Mouse (Mus musculus) testis, adult 2 months (tissue): ENCODE measurements around the gene Aasdh. TPM values are rescaled to one million over a fixed set of nuclear protein-coding genes. Genes with fewer than 3 reads are reported as not detected.

Experiments
- H3K27ac ChIP-seq: fragments of 200-500 bp; 2 replicates; pipeline ENCODE4 v1.5.1; 2012; ENCODE audit warnings: low read depth, low read length; ENCODE audit not compliant: control insufficient read depth, insufficient read depth
- H3K27me3 ChIP-seq: fragments of 200-500 bp; 2 replicates; pipeline ENCODE4 v1.6.1; 2012; ENCODE audit warnings: mild to moderate bottlenecking, low read length, moderate library complexity; ENCODE audit not compliant: control insufficient read depth, insufficient read depth
- H3K36me3 ChIP-seq: fragments of 200-500 bp; 2 replicates; pipeline ENCODE4 v1.6.1; 2012; ENCODE audit warnings: mild to moderate bottlenecking, low read length; ENCODE audit not compliant: control insufficient read depth, insufficient read depth
- H3K4me1 ChIP-seq: fragments of 200-500 bp; 2 replicates; pipeline ENCODE4 v1.6.1; 2012; ENCODE audit warnings: low read length; ENCODE audit not compliant: control insufficient read depth, insufficient read depth
- H3K4me3 ChIP-seq: fragments of 200-500 bp; 2 replicates; pipeline ENCODE4 v1.5.1; 2012; ENCODE audit warnings: low read depth, mild to moderate bottlenecking, low read length, moderate library complexity, mixed read lengths; ENCODE audit not compliant: control insufficient read depth
- CTCF ChIP-seq: fragments of 200-500 bp; IDR thresholded peaks from 2 replicates; pipeline ENCODE4 v1.5.1; 2012; ENCODE audit warnings: low read depth, mild to moderate bottlenecking, inconsistent platforms, low read length, moderate library complexity; ENCODE audit not compliant: control insufficient read depth, insufficient read depth, insufficient replicate concordance
- POLR2A ChIP-seq: fragments of 200-500 bp; IDR thresholded peaks from 2 replicates; pipeline ENCODE4 v1.6.1; 2012; ENCODE audit warnings: low read depth, mild to moderate bottlenecking, inconsistent platforms, low read length, moderate library complexity; ENCODE audit not compliant: control insufficient read depth
- polyA plus RNA-seq: library from polyadenylated mRNA; depleted of rRNA; stranded (reverse); fragments of >200 nt; gene quantifications from 2 replicates; pipeline ENCODE4 v1.2.3, GENCODE M21; 2012

Aasdh gene
- polyA plus RNA-seq, 1 experiment: 15.8 TPM

- Histone ChIP-seq H3K4me3 (no peak overlapping the region), H3K36me3 (no peaks in the 10 kb centered on the region), H3K27ac (no peak overlapping the region), H3K27me3 (no peaks in the 10 kb centered on the region; the same call in 1 of the 2 replicates), H3K4me1 (peaks cover 40% of the 10 kb centered on the region)
- TF ChIP-seq CTCF (peak; percentile 89; the same call in 1 of the 2 replicates), POLR2A (no peak)
These were observed 51.8 kb downstream of the Aasdh start for GRCm38 (mm10) chr5:76853549-76853948.

DNA sequence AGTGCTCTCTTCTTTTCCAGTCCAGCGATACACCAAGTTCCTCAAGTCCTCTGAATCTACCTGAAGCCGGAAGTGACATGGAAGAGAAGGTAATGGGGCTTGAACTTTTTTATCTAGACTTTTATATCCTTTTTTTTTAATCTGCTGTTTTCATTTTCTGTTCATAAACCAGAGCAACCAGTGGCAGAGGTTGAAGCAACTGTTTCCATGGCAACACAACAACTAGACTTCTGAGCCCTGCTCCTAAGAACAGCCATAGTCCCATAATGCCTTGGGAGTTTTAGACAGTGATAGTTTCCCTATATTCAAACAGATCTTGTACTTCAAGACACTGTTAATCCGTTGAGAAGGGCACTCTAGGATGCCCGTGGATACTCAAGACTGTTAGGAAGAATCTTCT, 54.0 kb downstream of the Aasdh start:
- Histone ChIP-seq H3K4me1 (peaks cover 17% of the 10 kb centered on the region), H3K27ac (no peak overlapping the region), H3K36me3 (no peaks in the 10 kb centered on the region), H3K4me3 (no peak overlapping the region), H3K27me3 (no peaks in the 10 kb centered on the region; the same call in 1 of the 2 replicates)
- no peak for TF ChIP-seq POLR2A
- TF ChIP-seq CTCF: no peak

GRCm38 (mm10) chr5:76847106-76847505, 58.2 kb downstream of the Aasdh start:
- Histone ChIP-seq H3K36me3 (no peaks in the 10 kb centered on the region), H3K27ac (no peak overlapping the region), H3K27me3 (no peaks in the 10 kb centered on the region), H3K4me1 (peaks cover 4% of the 10 kb centered on the region), H3K4me3 (no peak overlapping the region)
- TF ChIP-seq POLR2A: no peak
- TF ChIP-seq CTCF: no peak

DNA sequence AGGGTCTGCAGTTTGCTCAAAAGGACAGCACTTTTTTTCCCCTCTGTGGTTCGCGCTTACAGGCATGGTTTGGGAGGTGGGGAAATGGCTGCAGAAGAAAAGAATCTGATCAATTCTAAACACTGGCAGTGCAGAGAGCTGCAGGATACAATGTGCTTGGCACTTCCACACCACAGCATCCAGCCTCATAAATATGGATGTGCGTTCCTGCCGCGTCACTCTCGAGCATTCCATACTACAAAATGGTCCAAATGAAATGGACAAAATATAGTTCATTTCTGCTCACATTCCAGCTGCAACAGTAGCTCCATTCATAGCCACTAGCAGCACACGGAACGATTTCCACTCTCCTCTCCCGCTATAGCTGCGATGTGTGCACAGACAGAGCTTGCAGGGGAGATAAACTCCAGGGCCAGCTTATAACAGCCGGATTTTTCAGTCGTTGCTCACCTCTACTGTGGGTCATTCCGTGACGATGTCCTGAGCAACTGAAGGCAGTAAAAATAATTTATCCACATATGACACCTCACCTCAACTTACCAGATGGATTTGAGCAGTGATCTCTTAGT, 60.6 kb downstream of the Aasdh start:
- Histone ChIP-seq H3K4me3 (no peak overlapping the region), H3K36me3 (no peaks in the 10 kb centered on the region), H3K27me3 (no peaks in the 10 kb centered on the region), H3K4me1 (no peaks in the 10 kb centered on the region; the same call in 1 of the 2 replicates), H3K27ac (no peak overlapping the region)
- TF ChIP-seq CTCF: no peak
- no peak for TF ChIP-seq POLR2A

DNA sequence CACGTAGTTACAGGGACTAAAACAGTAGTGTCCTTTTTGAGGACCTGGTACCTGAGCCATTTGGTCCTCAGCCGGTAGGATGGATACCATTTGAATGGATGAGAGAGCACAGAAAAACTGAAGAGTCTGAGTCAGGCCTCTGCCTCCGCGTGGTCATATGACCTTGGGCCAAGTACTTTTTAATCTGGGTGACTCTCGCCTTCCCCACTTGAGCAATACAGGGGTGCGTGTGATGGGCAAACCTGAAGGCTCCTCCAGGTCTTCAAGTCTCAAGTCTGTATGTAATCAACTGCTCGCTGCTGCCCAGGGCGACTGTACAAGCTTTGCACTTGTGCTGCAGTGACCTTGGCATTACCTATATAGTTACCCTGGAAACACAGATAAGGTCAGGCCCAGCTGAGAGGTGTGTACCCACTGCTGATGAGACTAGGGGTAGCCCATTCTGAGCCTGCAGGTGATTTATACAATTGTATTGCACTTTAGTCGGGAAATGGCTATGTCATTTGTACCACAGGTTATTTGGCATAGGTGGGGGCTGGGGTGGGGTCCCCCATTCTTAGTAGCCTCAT, 61.4 kb downstream of the Aasdh start:
- TF ChIP-seq CTCF (no peak), POLR2A (no peak)
- H3K27ac ChIP-seq: no peak overlapping the region
- H3K27me3 ChIP-seq: no peaks in the 10 kb centered on the region
- H3K4me1 ChIP-seq: no peaks in the 10 kb centered on the region; the same call in 1 of the 2 replicates
- H3K4me3 ChIP-seq: no peak overlapping the region
- no peaks in the 10 kb centered on the region for H3K36me3 ChIP-seq

GRCm38 (mm10) chr5:76843448-76843847, 61.9 kb downstream of the Aasdh start:
- no peaks in the 10 kb centered on the region for H3K27me3 ChIP-seq
- H3K4me3 ChIP-seq: no peak overlapping the region
- no peak overlapping the region for H3K27ac ChIP-seq
- no peaks in the 10 kb centered on the region; the same call in 1 of the 2 replicates for H3K4me1 ChIP-seq
- H3K36me3 ChIP-seq: no peaks in the 10 kb centered on the region
- TF ChIP-seq POLR2A (no peak), CTCF (peak; percentile 63; the same call in 1 of the 2 replicates)

GRCm38 (mm10) chr5:76841859-76842258, 63.5 kb downstream of the Aasdh start:
- H3K4me1 ChIP-seq: no peaks in the 10 kb centered on the region; the same call in 1 of the 2 replicates
- no peak overlapping the region for H3K27ac ChIP-seq
- no peaks in the 10 kb centered on the region for H3K27me3 ChIP-seq
- peak overlapping the region; percentile 66 for H3K4me3 ChIP-seq
- no peaks in the 10 kb centered on the region for H3K36me3 ChIP-seq
- TF ChIP-seq CTCF (no peak), POLR2A (no peak)

GRCm38 (mm10) chr5:76839786-76840185, 65.5 kb downstream of the Aasdh start:
- no peaks in the 10 kb centered on the region for H3K27me3 ChIP-seq
- TF ChIP-seq CTCF (no peak), POLR2A (no peak)
- H3K36me3 ChIP-seq: no peaks in the 10 kb centered on the region
- H3K4me3 ChIP-seq: peak overlapping the region; percentile 70
- no peaks in the 10 kb centered on the region; the same call in 1 of the 2 replicates for H3K4me1 ChIP-seq
- H3K27ac ChIP-seq: no peak overlapping the region
